Mouse (Mus musculus) kidney, adult 11 months (tissue): Measurements from ENCODE around the gene Krtap4-16.
"Not testable (repeated sequence)": the region's sequence is repeated elsewhere in the genome, so short reads cannot be mapped to it uniquely, and the experiment has no call there.

Experiments
- DNase-seq: peaks from one replicate; pipeline ENCODE4 v3.0.0; 2022

Krtap4-16 gene

GRCm38 (mm10) chr11:99851508-99851907 is at the start of gene Krtap4-16:
TSS of gene Krtap4-16 (minus strand) at chr11:99851608.
- DNase-seq: no peak

- not testable (repeated sequence) for DNase-seq
These were observed 27.5 kb upstream of the Krtap4-16 start, which contains the start of gene Gm11567 for GRCm38 (mm10) chr11:99878887-99879286. TSS of gene Gm11567 (plus strand) at chr11:99879187.

GRCm38 (mm10) chr11:99873089-99873488 is 21.7 kb upstream of the Krtap4-16 start, which contains the start of gene Krtap9-1:
TSS of gene Krtap9-1 (plus strand) at chr11:99873389.
- DNase-seq: not testable (repeated sequence)

- DNase-seq: not testable (repeated sequence)
These were observed 12.8 kb upstream of the Krtap4-16 start, which contains the start of gene Gm11559 for GRCm38 (mm10) chr11:99864176-99864575. TSS of gene Gm11559 (plus strand) at chr11:99864476.

GRCm38 (mm10) chr11:99858761-99859160 is 7.4 kb upstream of the Krtap4-16 start:
- DNase-seq: no peak

GRCm38 (mm10) chr11:99857617-99858016 is 6.2 kb upstream of the Krtap4-16 start, which contains the start of gene Gm11568:
TSS of gene Gm11568 (plus strand) at chr11:99857917.
- no peak for DNase-seq

GRCm38 (mm10) chr11:99854121-99854520 is 2.7 kb upstream of the Krtap4-16 start:
- no peak for DNase-seq

GRCm38 (mm10) chr11:99846746-99847145 is 4.7 kb downstream of the Krtap4-16 start:
- no peak for DNase-seq

GRCm38 (mm10) chr11:99842185-99842584 is 9.2 kb downstream of the Krtap4-16 start:
- no peak for DNase-seq

- DNase-seq: no peak
These were observed 13.4 kb downstream of the Krtap4-16 start, which contains the start of gene 2300003K06Rik for GRCm38 (mm10) chr11:99837966-99838365. TSS of gene 2300003K06Rik (minus strand) at chr11:99838066.

GRCm38 (mm10) chr11:99815566-99815965 is 35.8 kb downstream of the Krtap4-16 start, which contains the start of gene Gm11564:
TSS of gene Gm11564 (minus strand) at chr11:99815666.
- not testable (repeated sequence) for DNase-seq

GRCm38 (mm10) chr11:99809792-99810191 is 41.6 kb downstream of the Krtap4-16 start, which contains the start of gene Krtap4-13:
TSS of gene Krtap4-13 (minus strand) at chr11:99809892.
- DNase-seq: not testable (repeated sequence)

GRCm38 (mm10) chr11:99804346-99804745 is 47.1 kb downstream of the Krtap4-16 start, which contains the start of gene Gm11554:
TSS of gene Gm11554 (minus strand) at chr11:99804446.
- not testable (repeated sequence) for DNase-seq
